Mouse (Mus musculus) right cerebral cortex, postnatal 25 days (tissue): ENCODE results near the gene Otop2.

Experiments used
- DNase-seq: peaks from one replicate; pipeline ENCODE4 v3.0.0; 2022

The Otop2 gene

GRCm38 (mm10) chr11:115353375-115353774 lies 46.4 kb downstream of the Otop2 start:
- no peak for DNase-seq

GRCm38 (mm10) chr11:115354183-115354582 lies 47.2 kb downstream of the Otop2 start:
- DNase-seq, result peak; percentile 59

- DNase-seq, result peak; percentile 60
These were observed 51.5 kb downstream of the Otop2 start for GRCm38 (mm10) chr11:115358468-115358867.

- no peak for DNase-seq
These were observed 52.3 kb downstream of the Otop2 start for GRCm38 (mm10) chr11:115359293-115359692.

GRCm38 (mm10) chr11:115359726-115360125 lies 52.8 kb downstream of the Otop2 start:
- DNase-seq, result no peak

- no peak for DNase-seq
These were observed 57.2 kb downstream of the Otop2 start for GRCm38 (mm10) chr11:115364136-115364535.

- DNase-seq, result no peak
These were observed 59.2 kb downstream of the Otop2 start for GRCm38 (mm10) chr11:115366039-115366705.

- peak; percentile 72 for DNase-seq
These were observed 59.9 kb downstream of the Otop2 start for GRCm38 (mm10) chr11:115366706-115367394.

GRCm38 (mm10) chr11:115367395-115367944 lies 60.5 kb downstream of the Otop2 start, which contains the start of gene Hid1:
Hid1 (minus strand) TSS chr11:115367756.
- DNase-seq, result peak; percentile 88

- DNase-seq, result no peak
These were observed 63.4 kb downstream of the Otop2 start for GRCm38 (mm10) chr11:115370368-115370767.

- DNase-seq, result no peak
These were observed 64.4 kb downstream of the Otop2 start for GRCm38 (mm10) chr11:115371354-115371753.

GRCm38 (mm10) chr11:115372015-115372414 lies 65.1 kb downstream of the Otop2 start:
- DNase-seq, result no peak

GRCm38 (mm10) chr11:115372737-115373136 lies 65.8 kb downstream of the Otop2 start:
- DNase-seq, result no peak

GRCm38 (mm10) chr11:115373805-115374694 lies 67.1 kb downstream of the Otop2 start:
- peak; percentile 74 for DNase-seq

GRCm38 (mm10) chr11:115374695-115375425 lies 67.9 kb downstream of the Otop2 start:
- peak; percentile 34 for DNase-seq

- no peak for DNase-seq
These were observed 69.8 kb downstream of the Otop2 start for GRCm38 (mm10) chr11:115376722-115377121.

GRCm38 (mm10) chr11:115377254-115377653 lies 70.3 kb downstream of the Otop2 start:
- DNase-seq, result no peak

- DNase-seq, result no peak
These were observed 70.9 kb downstream of the Otop2 start for GRCm38 (mm10) chr11:115377854-115378253.

- no peak for DNase-seq
These were observed 74.3 kb downstream of the Otop2 start for GRCm38 (mm10) chr11:115381276-115381675.
